Mouse (Mus musculus) hindbrain, embryonic 14.5 days (tissue): ENCODE measurements at regions not wholly inside any gene's neighbourhood (a gene's known extent, or its start where the extent isn't known, plus 50 kb on each side); places are given as distances from the start of the nearest gene placed in this dataset.

Experiments used
- ATAC-seq: fragments of 200-750 bp; cut with Nextera tagmentation; 2 replicates; pipeline ENCODE4 v1.8.0; 2017; ENCODE audit warnings: moderate number of reproducible peaks, mild to moderate bottlenecking, moderate TSS enrichment, moderate library complexity; ENCODE audit not compliant: low FRiP score
- DNase-seq: peaks from one replicate; pipeline ENCODE4 v3.0.0-alpha.2; 2015; ENCODE audit warnings: low spot score
- H3K27ac ChIP-seq: fragments of 300-500 bp; sonication (generic); 2 replicates; pipeline ENCODE4 v1.5.1; 2014; ENCODE audit warnings: mild to moderate bottlenecking, moderate library complexity
- H3K27me3 ChIP-seq: fragments of 300-500 bp; sonication (generic); 2 replicates; pipeline ENCODE4 v1.6.1; 2014; ENCODE audit warnings: mild to moderate bottlenecking, low read length, mixed read lengths; ENCODE audit not compliant: control insufficient read depth, insufficient read depth
- H3K36me3 ChIP-seq: fragments of 300-500 bp; sonication (generic); replicated peaks from 2 replicates; pipeline ENCODE4 v1.6.1; 2014; ENCODE audit not compliant: control insufficient read depth, insufficient read depth
- H3K4me1 ChIP-seq: fragments of 300-500 bp; sonication (generic); replicated peaks from 2 replicates; pipeline ENCODE4 v1.6.1; 2014; ENCODE audit warnings: antibody characterized with exemption, low read length, mixed read lengths; ENCODE audit not compliant: control insufficient read depth, insufficient read depth
- H3K4me2 ChIP-seq: fragments of 300-500 bp; sonication (generic); replicated peaks from 2 replicates; pipeline ENCODE4 v1.6.1; 2014; ENCODE audit warnings: mild to moderate bottlenecking, moderate library complexity
- H3K4me3 ChIP-seq: fragments of 300-500 bp; sonication (generic); replicated peaks from 2 replicates; pipeline ENCODE4 v1.5.1; 2014; ENCODE audit warnings: mild to moderate bottlenecking, low read length
- H3K9ac ChIP-seq: fragments of 300-500 bp; sonication (generic); 2 replicates; pipeline ENCODE4 v1.6.1; 2014
- H3K9me3 ChIP-seq: fragments of 300-500 bp; sonication (generic); 2 replicates; pipeline ENCODE4 v1.6.1; 2016; ENCODE audit warnings: low read length; ENCODE audit not compliant: control insufficient read depth
- WGBS: fragments of 180-500 bp; shearing (Covaris S2); extraction: QIAGEN DNeasy Blood & Tissue Kit; methylation state at CpG from one replicate; pipeline ENCODE4 v1.1.7; 2014; 5-methylcytosine and 5-hydroxymethylcytosine counted together

GRCm38 (mm10) chr8:41648276-41648675 lies 231.4 kb upstream of the Frg1 start:
- Histone ChIP-seq H3K27ac (no peak overlapping the region), H3K36me3 (no peaks in the 10 kb centered on the region), H3K4me1 (no peaks in the 10 kb centered on the region), H3K4me2 (no peak overlapping the region), H3K27me3 (no peaks in the 10 kb centered on the region), H3K9ac (no peak overlapping the region), H3K4me3 (no peak overlapping the region), H3K9me3 (no peaks in the 10 kb centered on the region)
- DNase-seq (no peak), ATAC-seq (no peak)
- 74% methylated on average over 1 of the region's 1 CpGs for WGBS

DNA sequence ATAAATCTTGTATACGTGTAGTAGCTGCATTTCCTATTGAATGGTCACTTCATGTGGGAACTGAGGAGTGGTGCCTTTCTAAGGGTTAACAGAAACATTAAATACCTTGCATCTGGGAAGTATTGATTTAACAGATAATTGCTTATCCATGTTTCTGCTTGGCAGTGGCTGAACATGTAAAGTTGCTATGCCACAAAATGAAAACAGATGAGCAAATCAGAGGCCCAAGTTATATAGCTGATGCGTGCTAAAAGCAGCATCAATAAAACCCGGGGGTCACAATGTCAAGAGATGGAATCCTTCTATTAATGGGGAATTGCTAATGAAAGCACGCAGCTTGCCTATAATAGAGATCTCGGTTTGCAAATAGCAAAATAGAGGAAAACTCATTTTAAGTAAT lies 227.8 kb upstream of the Frg1 start:
- no peak overlapping the region for H3K4me3 ChIP-seq
- H3K9ac ChIP-seq, result no peak overlapping the region
- 81% methylated on average over 5 of the region's 5 CpGs for WGBS
- H3K4me1 ChIP-seq, result no peaks in the 10 kb centered on the region
- ATAC-seq, result no peak
- no peaks in the 10 kb centered on the region for H3K27me3 ChIP-seq
- no peaks in the 10 kb centered on the region for H3K9me3 ChIP-seq
- no peaks in the 10 kb centered on the region for H3K36me3 ChIP-seq
- H3K27ac ChIP-seq, result no peak overlapping the region
- no peak overlapping the region for H3K4me2 ChIP-seq
- DNase-seq, result no peak

GRCm38 (mm10) chr8:41623841-41624240 lies 207.0 kb upstream of the Frg1 start:
- H3K4me3 ChIP-seq, result no peak overlapping the region
- no peak overlapping the region for H3K9ac ChIP-seq
- H3K36me3 ChIP-seq, result no peaks in the 10 kb centered on the region
- no peak overlapping the region for H3K27ac ChIP-seq
- no peaks in the 10 kb centered on the region for H3K9me3 ChIP-seq
- no peak for DNase-seq
- 97% methylated on average over 4 of the region's 4 CpGs for WGBS
- H3K27me3 ChIP-seq, result no peaks in the 10 kb centered on the region
- ATAC-seq, result no peak
- no peak overlapping the region for H3K4me2 ChIP-seq
- H3K4me1 ChIP-seq, result no peaks in the 10 kb centered on the region

DNA sequence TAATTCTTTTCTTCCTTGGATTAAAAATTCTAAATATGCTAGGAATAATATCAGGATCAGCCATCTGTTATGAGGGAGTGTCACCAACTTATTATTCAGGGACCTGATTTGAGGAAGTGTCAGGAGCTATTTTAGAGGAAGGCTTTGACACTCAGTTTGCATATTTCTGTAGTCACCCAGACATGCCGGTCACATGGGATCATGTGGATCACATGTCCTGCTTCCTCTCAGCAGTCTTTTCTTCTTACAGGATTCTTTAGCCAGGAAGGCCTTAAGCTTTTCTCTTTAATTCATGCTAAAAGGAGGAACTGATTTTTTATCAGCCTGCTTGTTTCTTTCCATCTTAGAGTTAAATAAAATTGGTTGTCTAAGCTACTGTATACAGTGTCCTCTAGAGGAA lies 183.4 kb upstream of the Frg1 start:
- H3K9ac ChIP-seq, result no peak overlapping the region
- no peaks in the 10 kb centered on the region for H3K36me3 ChIP-seq
- H3K27me3 ChIP-seq, result no peaks in the 10 kb centered on the region
- no peak overlapping the region for H3K4me3 ChIP-seq
- no peaks in the 10 kb centered on the region for H3K4me1 ChIP-seq
- DNase-seq (no peak), ATAC-seq (no peak)
- H3K4me2 ChIP-seq, result no peak overlapping the region
- H3K27ac ChIP-seq, result no peak overlapping the region
- 87% methylated on average over 1 of the region's 1 CpGs for WGBS
- no peaks in the 10 kb centered on the region for H3K9me3 ChIP-seq

GRCm38 (mm10) chr8:41594446-41594845 lies 177.6 kb upstream of the Frg1 start:
- no peaks in the 10 kb centered on the region for H3K9me3 ChIP-seq
- ATAC-seq (no peak), DNase-seq (no peak)
- 87% methylated on average over 5 of the region's 5 CpGs for WGBS
- H3K4me2 ChIP-seq, result no peak overlapping the region
- no peaks in the 10 kb centered on the region for H3K36me3 ChIP-seq
- H3K27me3 ChIP-seq, result no peaks in the 10 kb centered on the region
- H3K27ac ChIP-seq, result no peak overlapping the region
- no peak overlapping the region for H3K4me3 ChIP-seq
- H3K4me1 ChIP-seq, result no peaks in the 10 kb centered on the region
- no peak overlapping the region for H3K9ac ChIP-seq

DNA sequence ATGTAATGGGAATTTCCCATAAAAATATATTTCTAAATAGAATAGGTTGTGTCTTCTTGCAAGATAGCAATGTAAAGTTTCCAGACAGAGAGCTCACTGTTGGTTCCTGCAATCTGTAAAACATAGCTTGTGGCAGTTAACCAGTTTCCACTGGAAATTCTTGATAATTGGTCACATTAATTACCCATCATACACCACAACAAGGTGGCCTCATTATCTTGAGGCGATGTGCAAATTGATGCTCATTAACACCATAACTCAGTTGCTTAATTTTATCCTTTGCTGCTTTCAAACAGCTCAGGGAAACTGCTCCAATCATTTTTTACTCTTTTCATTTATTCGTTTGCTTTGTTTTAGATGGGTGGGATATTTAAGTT lies 176.8 kb upstream of the Frg1 start:
- no peaks in the 10 kb centered on the region for H3K36me3 ChIP-seq
- 62% methylated on average over 2 of the region's 2 CpGs for WGBS
- no peaks in the 10 kb centered on the region for H3K27me3 ChIP-seq
- ATAC-seq (no peak), DNase-seq (no peak)
- H3K4me2 ChIP-seq, result no peak overlapping the region
- no peak overlapping the region for H3K4me3 ChIP-seq
- H3K9me3 ChIP-seq, result no peaks in the 10 kb centered on the region
- H3K27ac ChIP-seq, result no peak overlapping the region
- H3K4me1 ChIP-seq, result no peaks in the 10 kb centered on the region
- H3K9ac ChIP-seq, result no peak overlapping the region

- Histone ChIP-seq H3K27ac (no peak overlapping the region), H3K4me1 (no peaks in the 10 kb centered on the region), H3K9ac (no peak overlapping the region), H3K4me2 (no peak overlapping the region), H3K4me3 (no peak overlapping the region), H3K27me3 (no peaks in the 10 kb centered on the region), H3K9me3 (no peaks in the 10 kb centered on the region), H3K36me3 (no peaks in the 10 kb centered on the region)
- DNase-seq (no peak), ATAC-seq (no peak)
- WGBS, result 74% methylated on average over 6 of the region's 6 CpGs
Measured at GRCm38 (mm10) chr8:41592741-41593665, 176.1 kb upstream of the Frg1 start.

DNA sequence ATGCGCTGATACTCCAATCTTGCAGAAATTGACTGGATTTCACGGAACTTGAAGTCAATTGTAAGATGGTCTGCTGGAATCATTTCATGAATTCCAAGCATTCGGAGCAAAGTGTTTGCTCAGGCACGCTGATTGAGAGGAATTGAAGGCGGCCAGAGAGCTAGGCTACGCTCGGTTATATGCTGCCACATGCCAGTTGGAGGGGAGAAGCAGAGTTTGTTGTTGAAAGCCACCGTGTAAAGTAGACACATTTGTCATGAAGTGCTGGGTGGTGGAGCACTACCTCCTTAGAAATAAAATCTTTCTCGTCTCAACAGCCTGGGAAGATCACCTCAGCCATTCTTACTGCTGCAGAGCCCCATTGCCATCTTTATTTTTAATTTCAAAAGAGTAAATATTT lies 175.3 kb upstream of the Frg1 start:
- H3K4me3 ChIP-seq, result no peak overlapping the region
- no peaks in the 10 kb centered on the region for H3K27me3 ChIP-seq
- H3K4me1 ChIP-seq, result no peaks in the 10 kb centered on the region
- DNase-seq (no peak), ATAC-seq (no peak)
- no peaks in the 10 kb centered on the region for H3K36me3 ChIP-seq
- 65% methylated on average over 9 of the region's 9 CpGs for WGBS
- no peak overlapping the region for H3K9ac ChIP-seq
- H3K4me2 ChIP-seq, result no peak overlapping the region
- no peaks in the 10 kb centered on the region for H3K9me3 ChIP-seq
- H3K27ac ChIP-seq, result no peak overlapping the region

- H3K27me3 ChIP-seq, result no peaks in the 10 kb centered on the region
- DNase-seq (no peak), ATAC-seq (no peak)
- WGBS, result 47% methylated on average over 2 of the region's 2 CpGs
- no peaks in the 10 kb centered on the region for H3K36me3 ChIP-seq
- no peaks in the 10 kb centered on the region for H3K9me3 ChIP-seq
- no peak overlapping the region for H3K27ac ChIP-seq
- H3K4me2 ChIP-seq, result no peak overlapping the region
- no peak overlapping the region for H3K9ac ChIP-seq
- no peaks in the 10 kb centered on the region for H3K4me1 ChIP-seq
- H3K4me3 ChIP-seq, result no peak overlapping the region
Measured at GRCm38 (mm10) chr8:41588157-41588556, 171.3 kb upstream of the Frg1 start.
